Mouse (Mus musculus) T-helper 17 cell (primary cell): ENCODE measurements around the gene Polr2a.
"Not testable (repeated sequence)": the region's sequence is repeated elsewhere in the genome, so short reads cannot be mapped to it uniquely, and the experiment has no call there.

Experiments used
- in situ Hi-C, 2 experiments: fragments of 300-600 bp; cut with MboI, MseI; formaldehyde crosslinking; loops; 1 replicate in 1 of 2; 2 replicates in 1 of 2; pipeline ENCODE4 v1.15.1; 2025; ENCODE audit warnings: high pct_unique_total_duplicates in 2 of 2

Polr2a gene

DNA sequence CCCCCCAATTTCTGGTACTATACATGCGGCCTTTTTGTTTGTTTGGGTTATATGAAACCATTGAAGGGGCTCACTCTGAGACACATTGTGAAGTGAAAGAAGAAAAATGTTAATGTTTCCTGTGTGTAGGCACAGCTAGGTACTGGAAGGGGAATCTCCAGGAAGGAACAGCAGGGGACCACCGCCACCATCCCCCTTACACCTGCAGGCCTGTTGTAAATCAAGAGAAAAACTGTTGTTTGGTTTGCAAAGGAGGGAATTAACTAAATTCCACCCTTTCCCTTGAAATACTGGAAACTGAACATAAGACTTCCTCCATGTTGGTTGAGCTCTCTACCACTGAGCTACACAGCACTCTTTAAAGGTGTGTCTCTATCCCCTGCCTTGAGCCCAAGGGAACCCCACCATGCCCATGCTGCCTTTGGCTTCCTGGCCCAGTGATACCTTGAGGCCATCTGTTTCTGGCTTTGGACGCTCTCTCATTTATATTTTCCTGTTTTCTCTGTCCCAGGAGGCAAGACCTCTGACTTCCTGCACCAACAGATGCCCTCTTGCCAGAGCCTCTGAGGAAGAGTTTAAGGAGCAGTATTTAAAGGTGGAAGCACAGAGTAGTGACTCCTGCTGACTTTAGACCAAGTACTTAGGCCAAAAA, 49.7 kb downstream of the Polr2a start:
- in situ Hi-C loops, result no loop called here

DNA sequence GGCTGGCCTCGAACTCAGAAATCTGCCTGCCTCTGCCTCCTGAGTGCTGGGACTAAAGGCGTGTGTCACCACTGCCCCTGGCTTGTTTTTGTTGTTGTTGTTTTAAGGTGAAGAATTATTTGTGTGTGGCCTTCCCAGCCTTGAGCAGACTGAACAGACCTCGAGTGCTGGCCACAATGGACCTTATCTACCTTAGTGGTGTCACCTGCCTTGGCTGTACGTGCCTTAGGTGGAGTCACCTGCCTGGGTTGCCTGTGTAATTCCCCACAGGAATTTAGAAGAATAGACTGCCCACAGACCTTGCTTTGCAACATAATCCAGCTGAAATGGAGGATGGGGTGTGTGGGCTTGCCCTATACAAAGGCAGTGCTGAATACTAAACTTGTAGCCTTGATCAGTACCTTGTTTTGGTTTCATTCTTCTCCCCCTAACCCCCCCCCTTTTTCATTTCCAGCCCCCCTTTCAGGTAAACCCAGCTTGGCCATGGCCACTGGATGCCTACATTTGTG, 50.5 kb downstream of the Polr2a start:
- in situ Hi-C loops, result no loop called here

DNA sequence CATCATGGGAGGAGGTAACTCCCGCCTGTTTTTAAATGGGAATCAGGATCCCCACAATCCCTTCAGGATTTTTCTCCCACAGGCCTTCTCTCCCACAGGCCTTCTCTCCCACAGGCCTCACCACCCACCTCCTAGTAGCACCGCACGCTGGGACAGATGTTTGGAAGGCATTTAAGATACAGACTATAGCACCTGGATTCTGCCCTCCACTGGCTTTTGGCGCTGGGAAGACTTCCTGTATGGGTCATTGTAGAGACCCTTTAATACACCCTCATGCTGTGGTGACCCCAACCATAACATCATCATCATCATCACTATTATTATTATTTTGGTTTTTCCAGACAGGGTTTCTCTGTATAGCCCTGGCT, 51.0 kb downstream of the Polr2a start:
- in situ Hi-C loops, result no loop called here

DNA sequence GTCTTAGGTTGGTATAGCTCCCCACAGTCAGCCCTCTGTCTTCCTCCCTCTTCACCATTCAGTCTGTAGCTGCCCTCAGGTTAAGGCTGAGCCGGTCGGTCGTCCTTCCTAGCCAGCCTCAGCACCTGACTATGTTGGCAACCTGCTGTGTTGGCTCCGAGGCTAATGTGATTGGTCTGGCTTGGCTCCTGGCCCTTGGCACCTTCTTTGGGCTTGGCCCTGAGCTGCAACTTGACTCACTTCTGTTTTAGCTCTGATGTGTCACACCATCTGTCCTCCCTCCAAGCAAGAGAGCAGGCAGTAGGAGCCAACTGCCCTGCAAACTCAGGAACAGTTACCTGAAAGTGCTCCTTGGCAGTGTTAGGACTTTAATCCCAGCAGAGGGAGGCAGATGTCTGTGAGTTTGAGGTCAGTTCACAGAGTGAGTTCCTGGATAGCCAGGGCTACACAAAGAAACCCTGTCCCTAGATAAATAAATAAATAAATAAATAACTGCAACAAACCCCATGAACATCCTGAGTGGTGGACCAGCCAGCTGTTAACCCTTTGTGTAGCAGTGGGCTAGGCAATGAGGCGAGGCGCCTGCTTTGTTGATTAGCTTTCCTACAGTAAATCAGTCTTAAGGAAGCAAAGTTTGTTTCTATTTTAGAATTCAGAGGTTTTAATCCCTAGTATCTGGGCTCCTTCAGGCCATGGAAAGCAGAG, 51.5 kb downstream of the Polr2a start:
- in situ Hi-C loops, result no loop called here

DNA sequence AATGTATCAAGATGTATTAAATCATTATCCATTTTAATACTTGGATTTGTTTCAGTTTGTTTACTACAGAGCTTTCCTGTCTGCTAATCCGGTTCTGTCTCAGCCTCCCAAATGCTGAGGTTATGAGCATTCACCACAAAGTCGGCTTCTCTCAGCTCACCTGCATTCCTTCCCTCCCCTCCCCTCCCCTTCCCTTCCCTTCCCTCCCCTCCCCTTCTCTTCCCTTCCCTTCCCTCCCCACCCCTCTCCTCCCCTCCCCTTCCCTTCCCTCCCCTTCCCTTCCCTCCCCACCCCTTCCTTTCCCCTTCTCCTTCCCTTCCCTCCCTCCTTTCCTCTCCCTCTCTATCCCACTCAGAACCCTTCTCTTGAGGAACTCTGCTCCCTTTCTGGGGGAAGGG, 53.8 kb downstream of the Polr2a start:
- in situ Hi-C loops, result no loop called here

DNA sequence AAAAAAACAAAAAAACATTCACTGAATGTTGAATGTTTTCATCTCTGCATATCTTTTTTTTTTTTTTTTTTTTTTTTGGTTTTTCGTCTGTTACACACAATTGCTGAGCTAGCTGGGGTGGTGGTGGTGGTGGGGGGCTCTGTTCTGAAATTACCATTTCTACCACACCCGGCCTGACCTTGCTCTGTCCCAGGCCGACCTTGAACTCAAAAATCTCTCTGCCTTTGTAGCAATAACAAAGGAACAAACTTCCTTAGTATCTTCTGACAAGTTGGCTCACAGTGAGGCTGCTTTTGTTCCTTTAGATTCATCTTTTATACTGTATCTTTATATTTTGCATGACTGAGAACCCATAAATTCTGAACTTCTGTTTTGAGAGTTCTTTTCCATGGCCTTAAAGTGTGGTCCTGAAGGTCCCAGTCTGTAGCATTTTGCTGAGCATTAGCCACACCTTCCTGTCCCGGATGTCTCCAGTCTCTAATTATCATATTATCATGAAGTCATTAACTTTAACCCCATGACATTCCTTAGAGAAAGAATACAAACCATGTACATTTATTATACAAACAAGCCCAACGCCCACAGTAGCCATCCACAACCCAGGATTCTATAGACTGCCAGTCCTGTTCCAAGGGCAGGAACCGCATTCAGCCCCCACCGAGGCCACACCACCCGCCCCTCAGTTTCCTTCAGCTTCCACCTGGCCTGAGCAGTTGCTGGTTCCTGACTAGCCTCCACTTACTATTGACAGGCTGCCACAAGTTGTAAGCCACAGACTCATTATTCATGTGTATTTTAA, 54.4 kb downstream of the Polr2a start:
- in situ Hi-C loops, result no loop called here

DNA sequence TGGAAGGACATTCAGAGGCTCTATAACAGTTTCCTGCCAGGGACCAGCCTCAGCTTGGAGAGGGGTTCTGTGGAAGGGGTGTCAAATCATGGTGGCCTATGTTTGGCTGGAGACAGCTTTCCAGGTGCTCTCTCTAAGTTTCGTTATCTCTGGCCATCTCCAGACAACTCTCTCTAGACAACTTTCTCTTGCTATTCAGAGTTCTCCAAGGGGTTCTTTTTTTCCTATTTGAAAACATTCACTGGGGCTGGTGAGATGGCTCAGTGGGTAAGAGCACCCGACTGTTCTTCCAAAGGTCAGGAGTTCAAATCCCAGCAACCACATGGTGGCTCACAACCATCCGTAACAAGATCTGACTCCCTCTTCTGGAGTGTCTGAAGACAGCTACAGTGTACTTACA, 55.1 kb downstream of the Polr2a start:
- in situ Hi-C loops, result not testable (repeated sequence)

DNA sequence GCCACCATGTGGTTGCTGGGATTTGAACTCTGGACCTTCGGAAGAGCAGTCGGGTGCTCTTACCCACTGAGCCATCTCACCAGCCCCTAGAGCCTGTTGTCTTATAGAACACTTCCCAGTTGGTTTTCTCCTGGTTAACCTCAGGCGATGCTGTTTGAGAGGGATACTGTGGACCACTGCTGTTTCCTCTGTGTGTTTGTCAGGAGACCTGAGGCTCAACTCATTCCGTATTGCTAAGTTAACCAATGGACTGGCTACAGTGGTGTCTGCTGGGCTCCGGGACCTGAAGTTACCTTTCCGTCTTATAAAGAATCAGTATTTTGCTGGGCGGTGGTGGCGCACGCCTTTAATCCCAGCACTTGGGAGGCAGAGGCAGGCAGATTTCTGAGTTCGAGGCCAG, 55.6 kb downstream of the Polr2a start:
- in situ Hi-C loops, result not testable (repeated sequence)

DNA sequence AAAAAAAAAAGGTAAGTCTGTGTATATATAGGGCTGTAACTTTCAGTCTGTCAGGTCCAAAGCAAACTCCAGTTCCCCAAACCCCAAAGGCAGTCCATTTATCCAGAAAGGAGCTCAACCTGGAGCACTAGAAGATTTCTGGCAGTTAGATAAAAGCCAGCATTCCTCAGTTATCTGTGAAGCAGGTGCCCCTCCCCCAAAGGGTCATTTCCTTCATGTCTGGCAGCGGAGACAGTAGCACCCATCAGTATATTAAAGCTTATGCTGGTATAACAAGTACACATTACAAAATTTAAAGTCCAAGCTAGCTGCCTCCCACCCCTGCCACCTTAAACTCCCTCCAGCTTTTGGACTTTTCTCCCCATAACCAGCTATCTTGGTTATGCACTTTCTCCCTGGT, 58.8 kb downstream of the Polr2a start:
- in situ Hi-C loops, result no loop called here

DNA sequence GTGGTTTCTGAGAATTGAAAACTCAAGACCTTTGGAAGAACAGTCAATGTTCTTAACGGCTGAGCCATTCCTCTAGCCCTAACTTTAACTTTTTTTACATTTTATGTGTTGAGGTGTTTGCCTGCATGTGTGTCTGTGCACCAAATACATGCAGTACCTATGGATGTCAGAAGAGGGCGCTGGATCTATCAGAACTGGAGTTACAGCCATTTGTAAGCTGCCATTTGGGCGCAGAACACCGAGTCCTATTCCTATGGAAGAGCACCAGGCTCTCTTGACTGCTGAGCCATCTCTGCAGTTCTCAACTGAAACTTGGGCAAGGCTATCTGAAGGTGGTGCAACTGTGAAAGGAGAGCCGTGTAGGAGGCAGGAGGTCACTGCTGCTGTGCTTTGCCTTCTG, 59.9 kb downstream of the Polr2a start:
- in situ Hi-C loops, result no loop called here

DNA sequence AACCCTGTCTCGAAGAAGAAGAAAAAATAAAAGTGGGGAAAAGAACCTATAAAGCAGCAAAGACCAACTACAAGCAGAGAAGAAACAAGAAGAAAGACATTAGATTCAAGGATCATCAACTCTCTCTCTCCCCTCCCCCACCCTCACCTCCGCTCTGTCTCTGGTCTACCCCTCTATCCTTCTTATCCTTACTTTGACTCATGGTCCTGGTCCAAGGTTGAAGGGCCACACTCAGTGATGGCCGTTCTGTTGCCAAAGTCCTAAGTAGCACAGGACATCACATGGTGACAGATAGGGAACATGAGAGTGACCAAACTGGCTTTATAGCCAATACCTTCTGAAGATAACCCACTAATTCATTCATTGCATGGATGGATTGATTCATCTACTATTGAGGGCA, 61.0 kb downstream of the Polr2a start:
- in situ Hi-C loops, result no loop called here

DNA sequence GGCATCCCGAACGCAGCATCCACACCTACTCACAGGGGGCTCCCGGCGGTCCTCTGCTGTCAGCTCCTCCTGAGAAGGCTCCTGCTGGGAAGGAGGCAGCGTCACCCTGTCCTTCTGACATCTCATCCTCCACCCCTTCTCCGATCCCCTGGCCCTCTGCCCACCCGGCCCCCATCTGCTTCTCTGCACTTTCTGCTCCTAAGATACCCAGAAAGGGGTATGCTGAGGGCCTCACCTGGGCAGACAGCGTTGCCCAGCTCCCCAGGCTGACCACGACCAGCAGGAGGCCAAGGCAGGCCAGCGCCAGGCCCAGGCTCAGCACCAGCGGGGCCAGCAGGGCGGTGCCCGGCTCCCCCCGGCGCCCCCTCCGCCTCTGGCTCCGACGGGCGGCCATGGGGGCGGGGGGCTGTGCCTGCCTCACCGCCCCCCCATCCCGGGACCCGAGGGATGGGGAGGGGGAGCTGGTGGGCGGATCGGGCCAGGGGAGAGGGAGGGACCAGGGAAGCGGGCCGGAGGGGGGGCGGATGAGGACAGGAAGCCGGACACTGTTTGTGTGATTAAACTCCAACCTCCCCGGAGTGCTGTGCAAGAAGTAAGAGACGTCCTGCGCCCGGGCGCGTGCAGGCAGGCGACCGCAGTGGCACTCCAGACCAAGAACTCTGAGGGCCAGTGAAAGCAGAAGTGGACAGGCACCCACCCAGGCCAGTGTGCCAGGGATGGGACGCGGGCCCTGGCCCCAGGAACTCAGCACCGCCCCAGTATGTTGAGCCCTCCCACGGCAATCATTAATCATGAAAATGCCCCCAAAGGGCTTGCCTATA, 62.9 kb downstream of the Polr2a start, which contains the start of the genes Tnfsf12 and Tnfsfm13:
Gene Tnfsf12 (minus strand): TSS at position 489 of the 821 bp plus-strand sequence.
Gene Tnfsfm13 (minus strand): TSS at position 738 of the 821 bp plus-strand sequence.
- in situ Hi-C loops, result no loop called here

DNA sequence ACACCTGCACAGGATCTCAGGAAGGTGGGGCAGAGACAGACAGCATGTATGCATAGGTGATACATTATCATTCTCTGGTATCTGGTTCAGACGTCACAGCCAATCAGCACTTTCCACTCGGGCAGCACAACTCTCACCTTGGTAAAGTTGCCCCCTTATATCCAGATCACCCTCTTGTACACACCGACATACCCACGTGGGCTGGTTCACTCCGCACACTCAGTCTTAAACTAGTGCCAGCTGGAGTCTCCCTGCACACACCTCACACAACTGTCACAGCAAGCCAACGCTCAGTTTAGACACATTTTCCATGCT, 63.4 kb downstream of the Polr2a start:
- in situ Hi-C loops, result no loop called here

DNA sequence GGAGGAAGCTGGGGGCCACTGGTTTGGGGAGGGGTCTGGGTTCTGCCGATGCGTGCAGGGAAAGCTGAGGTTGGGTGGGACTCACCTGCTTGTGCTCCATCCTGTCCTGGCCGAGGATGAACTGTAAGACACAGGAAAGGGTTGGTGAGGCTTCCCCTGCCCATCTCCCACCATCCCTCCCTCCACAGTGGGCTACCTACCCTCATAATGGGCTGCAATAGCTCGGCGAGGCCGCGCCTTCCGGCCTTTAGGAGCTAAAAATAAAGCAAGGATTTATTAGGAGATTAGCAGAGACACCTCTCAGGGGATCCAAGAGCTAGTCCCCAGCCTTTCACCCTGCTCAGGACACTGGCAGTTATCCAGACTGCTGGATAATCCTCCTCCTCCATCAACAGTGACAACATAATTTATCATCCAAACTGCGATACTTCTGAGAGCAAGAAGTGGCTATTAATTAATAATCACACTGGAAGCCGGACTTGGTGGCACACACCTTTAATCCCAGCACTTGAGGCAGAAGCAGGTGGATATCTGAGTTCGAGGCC, 64.9 kb downstream of the Polr2a start:
- in situ Hi-C loops, result loop anchor here in 1 of 2 experiments (5.0 kb wide), 1 partner anchor 49 kb away; no protein-coding TSS in a partner anchor

DNA sequence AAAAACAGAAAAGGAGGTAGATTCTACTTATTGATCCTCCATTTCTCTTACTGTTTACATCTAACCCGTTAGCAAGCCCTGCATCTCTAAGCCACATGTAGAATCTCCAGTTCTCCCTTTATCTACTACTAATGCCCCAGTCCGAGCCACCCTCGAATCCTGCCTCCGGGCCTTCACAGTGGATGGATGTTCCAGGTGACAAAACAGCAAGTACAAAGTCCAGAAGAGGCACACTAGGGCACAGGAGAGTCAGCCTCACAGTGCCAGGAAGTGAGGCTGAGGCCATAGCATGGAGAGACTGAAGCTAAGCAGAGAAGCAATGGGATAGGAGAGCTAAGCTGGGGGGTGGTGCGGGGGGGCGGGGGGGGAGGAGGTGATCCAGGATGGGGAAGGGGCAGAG, 65.6 kb downstream of the Polr2a start:
- in situ Hi-C loops, result loop anchor here in 1 of 2 experiments (5.0 kb wide), 1 partner anchor 49 kb away; no protein-coding TSS in a partner anchor

DNA sequence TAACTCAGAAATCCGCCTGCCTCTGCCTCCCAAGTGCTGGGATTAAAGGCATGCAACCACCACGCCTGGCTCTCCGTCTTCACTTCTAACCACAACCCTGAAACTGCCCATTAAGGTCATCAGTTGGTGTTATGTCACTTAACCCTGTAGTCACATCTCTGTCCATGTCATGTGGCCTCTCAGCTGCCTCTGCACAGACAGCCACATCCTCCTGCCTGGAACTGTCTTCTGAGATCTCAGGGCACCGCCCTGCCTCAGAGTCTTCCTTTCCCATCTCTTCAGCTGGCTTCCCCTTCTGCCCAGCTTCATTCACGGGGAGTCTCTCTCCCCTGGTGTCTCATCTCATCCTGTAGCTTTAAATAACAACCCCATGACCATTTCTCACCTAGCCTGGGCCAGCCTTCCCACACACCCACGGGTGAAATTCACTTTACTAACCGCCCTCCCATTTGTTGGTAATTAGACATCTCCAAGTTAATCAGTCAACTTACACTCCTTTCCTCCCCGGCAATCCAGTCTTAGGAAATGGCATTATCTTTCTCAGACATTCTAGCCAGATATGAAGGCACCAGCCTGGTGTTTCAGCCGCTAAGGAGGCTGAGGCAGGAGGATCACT, 66.1 kb downstream of the Polr2a start:
- in situ Hi-C loops, result loop anchor here in 1 of 2 experiments (5.0 kb wide), 1 partner anchor 50 kb away; no protein-coding TSS in a partner anchor

DNA sequence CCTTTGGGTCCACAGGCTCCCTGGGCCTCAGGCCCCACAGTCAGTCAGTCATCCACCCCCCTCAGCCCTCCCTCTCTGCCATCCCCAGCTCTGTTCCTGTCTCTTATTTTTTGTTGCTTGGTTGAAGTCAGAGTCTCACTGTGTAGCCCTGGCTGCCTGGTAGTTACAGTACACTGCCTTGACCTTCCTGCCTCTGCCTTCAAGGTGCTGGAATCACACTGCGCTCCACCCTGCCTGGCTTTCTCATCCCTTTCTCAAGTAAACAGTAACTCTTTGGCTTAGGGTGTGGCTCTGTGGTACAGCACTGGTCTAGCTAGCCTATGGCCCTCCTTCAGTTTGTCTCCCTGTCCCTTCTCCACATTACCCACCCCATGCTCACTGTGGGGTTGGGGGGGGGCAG, 68.5 kb downstream of the Polr2a start:
- in situ Hi-C loops, result loop anchor here (5.0 kb wide), 2 partner anchors 52 to 187 kb away; partner anchors contain the start of gene Tmem95 (in 1 of the 2)

DNA sequence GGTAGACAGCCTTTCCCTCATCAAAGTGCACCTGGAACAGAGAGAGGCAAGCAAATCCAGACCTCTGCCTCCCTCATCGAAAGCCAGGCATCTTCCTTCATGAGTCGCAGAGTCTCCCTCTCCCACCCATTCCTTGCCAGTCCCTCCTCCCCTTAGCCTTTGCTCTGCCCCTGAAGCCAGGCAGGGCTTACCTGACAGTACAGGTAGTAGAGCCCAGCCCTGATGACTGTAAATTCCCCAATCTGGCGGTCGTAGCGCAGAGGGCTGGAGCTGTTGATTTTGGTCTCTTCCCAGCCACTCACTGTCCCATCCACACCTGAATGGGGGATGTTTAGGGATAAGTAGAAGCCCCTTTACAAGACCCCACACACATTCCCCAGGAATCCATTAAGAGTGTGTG, 71.4 kb downstream of the Polr2a start:
- in situ Hi-C loops, result loop anchor here in 1 of 2 experiments (5.0 kb wide), 1 partner anchor 190 kb away; the partner anchor contains the start of gene Tmem95

DNA sequence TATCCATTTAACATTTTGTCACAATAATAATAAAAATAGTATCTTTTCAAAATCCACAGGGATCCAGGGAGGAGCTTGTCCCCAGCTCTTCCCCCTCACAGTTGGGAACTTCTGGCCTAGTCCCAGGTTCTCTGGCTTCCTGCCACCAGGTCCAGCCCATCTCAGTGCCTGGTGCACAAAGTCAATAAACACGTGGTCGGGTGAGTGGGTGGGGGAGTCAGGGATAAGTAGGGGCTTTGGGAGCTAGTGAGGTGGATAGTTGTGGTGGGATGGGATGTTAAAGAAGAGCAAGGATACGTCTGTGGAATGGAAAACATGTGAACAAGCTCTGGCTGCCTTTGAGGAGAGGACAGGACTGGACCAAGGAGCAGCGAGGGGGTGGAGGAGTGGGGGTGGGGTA, 72.1 kb downstream of the Polr2a start:
- in situ Hi-C loops, result loop anchor here in 1 of 2 experiments (5.0 kb wide), 1 partner anchor 191 kb away; the partner anchor contains the start of gene Tmem95

DNA sequence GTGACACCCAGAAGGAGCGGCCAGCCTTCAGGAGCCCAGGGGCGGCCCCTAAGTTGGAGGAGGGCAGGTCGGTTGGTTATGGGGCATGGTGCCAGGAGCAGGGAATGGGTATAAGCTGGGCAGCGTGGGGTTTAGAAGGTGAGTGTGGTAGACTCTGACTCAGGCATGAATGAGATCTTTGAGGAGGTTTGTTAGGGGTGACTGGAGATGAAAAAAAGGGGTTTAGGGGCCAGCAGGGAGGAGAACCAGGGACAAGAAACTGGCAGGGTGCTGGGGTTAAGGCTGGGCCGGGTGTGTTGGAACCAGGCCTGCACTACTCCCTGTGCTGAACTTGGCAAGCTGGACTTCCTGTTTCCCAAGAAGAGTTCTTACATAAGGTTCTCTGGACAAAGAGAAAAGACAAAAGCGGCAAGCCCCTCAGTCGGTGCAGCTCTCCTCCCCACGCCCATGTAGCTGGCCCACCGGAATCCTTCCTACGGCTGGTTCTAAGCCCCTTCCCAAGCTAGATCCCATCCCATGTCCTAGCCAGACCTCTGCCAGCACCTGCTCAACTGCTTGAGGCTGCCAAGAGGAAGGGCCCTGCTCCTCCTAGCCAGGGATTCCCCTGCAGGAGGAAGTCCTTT, 72.8 kb downstream of the Polr2a start, which contains the start of gene Tnfsf13:
Gene Tnfsf13 (minus strand): TSS at position 259 of the 623 bp plus-strand sequence.
- in situ Hi-C loops, result loop anchor here in 1 of 2 experiments (5.0 kb wide), 1 partner anchor 192 kb away; the partner anchor contains the start of gene Tmem95
